Mouse (Mus musculus) retina, embryonic 14.5 days (tissue): ENCODE results near the gene Scn2b.

Experiments used
- DNase-seq: peaks from one replicate; pipeline ENCODE4 v3.0.0-alpha.2; 2015; ENCODE audit warnings: low spot score

Scn2b gene

DNA sequence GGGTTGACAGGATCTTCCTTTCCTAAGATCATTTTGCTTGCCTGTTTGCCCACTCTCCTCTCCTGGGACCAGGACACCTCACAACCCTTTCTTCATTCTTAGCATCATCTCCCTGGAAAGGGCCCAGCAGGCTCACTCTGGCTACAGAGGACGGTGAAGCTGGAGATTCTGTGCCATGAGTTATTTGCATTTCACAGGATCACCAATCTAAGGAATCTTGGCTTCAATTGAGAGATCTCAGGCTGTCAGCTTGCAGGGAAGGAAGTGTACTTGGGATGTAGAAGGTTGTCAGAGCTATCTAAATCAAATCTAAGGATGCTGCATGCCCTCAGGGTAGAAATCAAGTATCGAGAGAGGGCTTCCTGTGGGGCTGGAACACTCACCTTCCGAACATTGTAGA is 55.9 kb downstream of the Scn2b start:
- DNase-seq: no peak

DNA sequence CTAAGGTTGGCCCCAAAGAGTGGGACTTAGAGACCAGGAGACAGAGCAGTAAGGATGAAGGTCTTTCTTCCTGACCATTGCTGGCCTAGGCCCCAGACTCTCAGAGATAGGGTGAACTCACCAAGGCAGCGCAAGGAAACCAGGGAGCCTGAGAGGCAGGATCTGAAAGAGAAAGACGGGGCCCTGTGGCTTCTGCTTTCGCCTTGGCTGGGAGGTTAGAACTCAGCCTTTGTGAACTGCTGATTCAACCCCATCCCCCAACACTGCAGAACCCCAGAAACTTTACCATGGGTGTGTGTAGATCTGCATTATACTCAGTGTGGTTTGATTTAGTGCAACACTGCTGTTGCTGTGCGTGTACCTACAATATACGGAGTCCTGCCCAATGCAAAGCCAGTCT is 61.7 kb downstream of the Scn2b start:
- no peak for DNase-seq
